Mouse (Mus musculus): ENCODE data around the gene P3h3.

GRCm38 (mm10) chr6:124817971-124818370 is 39.6 kb downstream of the P3h3 start:
- TF ChIP-seq CTCF (IDR thresholded peaks at IDR 0.05; ENCODE audit: borderline replicate concordance, insufficient read depth, low read length) (no peak), POLR2A (IDR thresholded peaks at IDR 0.05; ENCODE audit: low read depth, low read length) (no peak)

Measured in embryonic fibroblast, embryonic 13.5 days (primary cell).